Mouse (Mus musculus) cerebellum, adult 11 months (tissue): ENCODE results near the gene Dnase1.
"Not testable (repeated sequence)": the region's sequence is repeated elsewhere in the genome, so short reads cannot be mapped to it uniquely, and the experiment has no call there.

Experiments
- DNase-seq: peaks from one replicate; pipeline ENCODE4 v3.0.0; 2022

Gene Dnase1

GRCm38 (mm10) chr16:4045524-4045923 is 8.8 kb downstream of the Dnase1 start:
- DNase-seq, result no peak

- no peak for DNase-seq
These were observed 15.9 kb downstream of the Dnase1 start for GRCm38 (mm10) chr16:4052601-4053000.

DNA sequence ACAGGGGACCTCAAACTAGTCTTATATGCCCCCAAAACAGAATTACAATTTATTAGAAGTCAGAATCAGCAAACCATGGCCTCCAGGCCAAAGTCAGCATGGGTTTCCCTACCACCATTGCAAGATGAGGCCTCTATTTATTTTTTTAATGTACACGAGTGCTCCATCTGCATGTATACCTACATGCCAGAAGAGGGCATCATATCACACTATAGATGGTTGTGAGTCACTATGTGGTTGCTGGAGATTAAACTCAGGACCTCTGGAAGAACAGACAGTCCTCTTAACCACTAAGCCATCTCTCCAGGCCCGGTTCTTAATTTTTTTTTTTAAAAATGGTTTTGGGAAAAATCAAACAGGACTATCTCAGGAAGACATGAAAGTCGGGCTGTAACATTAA is 17.1 kb downstream of the Dnase1 start:
- DNase-seq, result no peak

DNA sequence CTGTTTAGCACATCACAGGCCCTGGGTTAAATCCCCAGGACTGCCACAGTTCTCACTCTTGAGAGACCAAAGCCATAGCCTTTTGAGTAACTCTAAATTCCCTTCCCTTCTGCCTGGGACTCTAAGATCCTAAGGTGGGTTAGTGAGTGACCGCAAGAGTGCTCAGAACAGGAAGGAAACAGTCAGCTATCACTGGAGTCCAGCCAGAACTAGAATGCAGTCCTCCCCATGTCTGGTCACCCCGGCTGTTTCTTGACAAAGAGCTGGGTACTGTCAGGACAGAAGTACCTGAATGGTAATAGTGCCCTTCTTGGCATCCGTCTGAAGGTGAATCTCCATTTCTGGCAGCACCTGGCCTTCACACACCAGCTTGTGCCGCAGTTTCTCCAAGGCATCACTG is 28.2 kb downstream of the Dnase1 start:
- DNase-seq, result no peak

- no peak for DNase-seq
These were observed 31.8 kb downstream of the Dnase1 start for GRCm38 (mm10) chr16:4068588-4068987.

- no peak for DNase-seq
These were observed 37.6 kb downstream of the Dnase1 start for GRCm38 (mm10) chr16:4074297-4074696.

GRCm38 (mm10) chr16:4074836-4075235 is 38.1 kb downstream of the Dnase1 start:
- no peak for DNase-seq

GRCm38 (mm10) chr16:4077384-4078061 is 40.8 kb downstream of the Dnase1 start, which contains the start of gene Trap1:
Gene Trap1, minus strand, starts transcription at chr16:4077827.
- peak; percentile 90 for DNase-seq

- not testable (repeated sequence) for DNase-seq
These were observed 41.6 kb downstream of the Dnase1 start for GRCm38 (mm10) chr16:4078302-4078701.

GRCm38 (mm10) chr16:4079656-4080055 is 42.9 kb downstream of the Dnase1 start:
- DNase-seq, result no peak

- not testable (repeated sequence) for DNase-seq
These were observed 43.7 kb downstream of the Dnase1 start for GRCm38 (mm10) chr16:4080419-4080818.

DNA sequence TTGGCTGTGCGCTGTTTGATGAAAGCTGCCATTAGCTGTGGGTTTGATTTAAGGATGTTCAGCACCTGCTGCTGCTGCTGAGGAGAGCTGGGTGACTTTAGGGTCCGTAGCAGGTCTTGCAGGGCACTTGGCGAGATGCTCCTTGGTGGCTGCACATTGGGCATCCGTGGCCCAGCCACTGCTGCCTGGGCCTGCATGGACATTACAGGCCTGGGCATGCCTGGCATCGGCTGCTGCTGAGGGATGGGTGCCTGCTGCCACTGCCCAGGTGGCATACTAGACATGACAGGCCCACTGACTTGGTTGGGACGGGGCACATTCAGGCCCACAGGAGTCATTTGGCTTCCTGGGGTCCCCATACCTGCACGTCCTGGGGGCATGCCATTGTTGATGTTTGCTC is 48.3 kb downstream of the Dnase1 start:
- DNase-seq, result no peak

DNA sequence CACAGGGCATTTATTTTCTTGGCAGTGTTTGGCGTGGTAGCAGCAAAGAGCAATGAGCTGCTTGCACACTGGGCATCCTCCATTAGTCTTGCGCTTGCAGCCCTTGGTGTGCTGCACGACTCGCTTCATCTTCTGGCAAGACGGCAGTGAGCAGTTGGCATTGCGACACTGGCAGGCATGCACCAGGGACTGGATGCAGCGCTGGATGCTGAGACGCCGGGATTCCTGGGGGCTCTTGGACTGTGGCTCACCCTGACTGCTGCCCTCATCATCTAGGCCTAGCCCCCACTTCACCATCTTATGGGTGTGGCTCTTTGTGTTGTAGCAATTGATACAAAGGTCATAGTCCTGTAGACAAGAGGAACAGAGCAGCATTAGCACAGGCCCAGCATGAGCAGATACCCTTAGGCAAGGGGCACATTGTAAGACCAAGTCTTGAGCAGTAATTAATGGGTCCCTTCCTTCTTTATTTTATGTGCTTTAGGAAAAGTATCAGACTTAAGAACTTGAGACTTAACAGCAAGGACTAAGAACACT is 49.2 kb downstream of the Dnase1 start:
- DNase-seq, result no peak

- no peak for DNase-seq
These were observed 50.6 kb downstream of the Dnase1 start for GRCm38 (mm10) chr16:4087214-4087913.
